Comparison of ENCODE assay signal across 16 mouse cellular contexts in genomic region chr2:134067404-134067803, GRCm38 (mm10).
"Had no signal": no experiment of that assay in that cellular context is flagged by ENCODE, and none has a peak within 500 bp of the region (broad histone marks: within the 10 kb centered on the region; RNA-seq: fewer than 3 reads in every experiment).

No protein-coding gene starts in this region.

- H3K4me2 ChIP-seq: intestine, embryonic 15.5 days; liver, embryonic 11.5 days; lung, embryonic 14.5 days; neural tube, embryonic 12.5 days; neural tube, embryonic 15.5 days; stomach, embryonic 15.5 days had no signal

- H3K9ac ChIP-seq: intestine, embryonic 15.5 days; liver, embryonic 14.5 days; liver, postnatal 0 days; lung, embryonic 14.5 days; neural tube, embryonic 12.5 days; neural tube, embryonic 15.5 days; stomach, embryonic 15.5 days had no signal

- H3K27me3 ChIP-seq: intestine, embryonic 15.5 days; megakaryocyte, embryonic 14.5 days; neural tube, embryonic 12.5 days; neural tube, embryonic 15.5 days; stomach, embryonic 15.5 days had no signal

- DNase-seq: kidney, adult 18-20 months; kidney, adult 9 months; liver, postnatal 0 days; right cerebral cortex, adult 18-20 months; right cerebral cortex, postnatal 14 days; spleen, adult 18-20 months; thymus, postnatal 25 days had no signal

- H3K9me3 ChIP-seq: intestine, embryonic 15.5 days; megakaryocyte, embryonic 14.5 days; neural tube, embryonic 12.5 days; neural tube, embryonic 15.5 days; stomach, embryonic 15.5 days had no signal

- H3K27ac ChIP-seq: intestine, embryonic 15.5 days; liver, embryonic 14.5 days; macrophage; neural tube, embryonic 12.5 days; neural tube, embryonic 15.5 days; stomach, embryonic 15.5 days had no signal

- H3K4me1 ChIP-seq: intestine, embryonic 15.5 days; neural tube, embryonic 12.5 days; neural tube, embryonic 15.5 days; stomach, embryonic 15.5 days had no signal

- ATAC-seq: liver, postnatal 0 days had no signal

- H3K4me3 ChIP-seq: intestine, embryonic 15.5 days; neural tube, embryonic 12.5 days; neural tube, embryonic 15.5 days; stomach, embryonic 15.5 days had no signal

- H3K36me3 ChIP-seq: intestine, embryonic 15.5 days; neural tube, embryonic 12.5 days; neural tube, embryonic 15.5 days; stomach, embryonic 15.5 days had no signal
